Mouse (Mus musculus) lung, embryonic 15.5 days (tissue): ENCODE measurements at regions not wholly inside any gene's neighbourhood (a gene's known extent, or its start where the extent isn't known, plus 50 kb on each side); places are given as distances from the start of the nearest gene placed in this dataset.

Experiments
- ATAC-seq: fragments of 200-750 bp; cut with Nextera tagmentation; 2 replicates; pipeline ENCODE4 v1.8.0; 2017; ENCODE audit warnings: moderate number of reproducible peaks, borderline replicate concordance; ENCODE audit not compliant: low FRiP score, low TSS enrichment; ENCODE audit errors: extremely low read depth
- H3K27ac ChIP-seq: fragments of 300-500 bp; sonication (generic); 2 replicates; pipeline ENCODE4 v1.5.1; 2015; ENCODE audit warnings: moderate library complexity, mild to moderate bottlenecking, inconsistent platforms
- H3K27me3 ChIP-seq: fragments of 300-500 bp; sonication (generic); 2 replicates; pipeline ENCODE4 v1.6.1; 2015; ENCODE audit warnings: inconsistent platforms
- H3K36me3 ChIP-seq: fragments of 300-500 bp; sonication (generic); 2 replicates; pipeline ENCODE4 v1.6.1; 2015; ENCODE audit warnings: inconsistent platforms
- H3K4me1 ChIP-seq: fragments of 300-500 bp; sonication (generic); 2 replicates; pipeline ENCODE4 v1.6.1; 2015; ENCODE audit warnings: inconsistent platforms
- H3K4me2 ChIP-seq: fragments of 300-500 bp; sonication (generic); 2 replicates; pipeline ENCODE4 v1.6.1; 2015; ENCODE audit warnings: inconsistent platforms, mild to moderate bottlenecking, moderate library complexity
- H3K4me3 ChIP-seq: fragments of 300-500 bp; sonication (generic); 2 replicates; pipeline ENCODE4 v1.5.1; 2015; ENCODE audit warnings: mild to moderate bottlenecking, inconsistent platforms
- H3K9ac ChIP-seq: fragments of 300-500 bp; sonication (generic); 2 replicates; pipeline ENCODE4 v1.6.1; 2015; ENCODE audit warnings: inconsistent platforms
- H3K9me3 ChIP-seq: fragments of 300-500 bp; sonication (generic); 2 replicates; pipeline ENCODE4 v1.6.1; 2016; ENCODE audit warnings: inconsistent platforms
- WGBS: fragments of 180-500 bp; shearing (Covaris S2); methylation state at CpG from one replicate; pipeline ENCODE4 v1.1.7; 2015; 5-methylcytosine and 5-hydroxymethylcytosine counted together

DNA sequence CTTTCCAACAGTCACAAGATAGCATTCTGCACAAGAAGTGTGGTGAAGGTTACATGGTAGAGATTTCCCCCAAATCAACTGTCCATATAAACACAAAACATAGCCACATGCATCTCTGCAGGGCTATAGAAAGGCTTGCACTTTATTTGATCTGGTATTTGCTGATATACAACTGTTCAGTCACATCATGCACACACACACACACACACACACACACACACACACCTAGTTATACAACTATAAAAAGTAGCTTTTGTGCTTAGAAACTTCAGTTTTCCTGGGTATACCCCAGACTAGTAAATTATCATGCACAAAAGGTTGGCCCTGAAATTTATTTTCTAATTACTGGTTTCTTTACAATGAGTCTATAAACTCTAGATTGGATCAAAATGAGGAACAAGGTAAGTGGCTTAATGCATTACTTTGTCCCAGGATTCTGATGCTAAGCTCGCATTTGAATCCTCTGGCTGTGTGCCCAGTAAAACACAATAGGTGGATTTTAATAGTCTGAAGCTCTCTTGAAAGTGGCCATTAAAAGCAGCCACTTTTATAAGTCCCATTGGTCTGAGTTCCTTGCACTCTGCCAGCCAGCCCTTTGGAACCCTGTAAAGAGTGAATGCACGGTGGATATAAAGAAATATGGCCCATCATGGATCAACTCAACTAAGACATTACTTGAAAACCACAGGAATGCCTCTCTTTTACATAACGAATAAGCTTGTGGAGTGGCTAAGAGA lies 166.2 kb upstream of the Adamts5 start:
- no peak overlapping the region for H3K4me3 ChIP-seq
- no peaks in the 10 kb centered on the region for H3K4me1 ChIP-seq
- WGBS = 58% methylated on average over 3 of the region's 3 CpGs
- no peak for ATAC-seq
- H3K9me3 ChIP-seq = no peaks in the 10 kb centered on the region
- H3K27me3 ChIP-seq = no peaks in the 10 kb centered on the region
- H3K9ac ChIP-seq = no peak overlapping the region
- no peak overlapping the region for H3K27ac ChIP-seq
- H3K36me3 ChIP-seq = no peaks in the 10 kb centered on the region
- no peak overlapping the region for H3K4me2 ChIP-seq

DNA sequence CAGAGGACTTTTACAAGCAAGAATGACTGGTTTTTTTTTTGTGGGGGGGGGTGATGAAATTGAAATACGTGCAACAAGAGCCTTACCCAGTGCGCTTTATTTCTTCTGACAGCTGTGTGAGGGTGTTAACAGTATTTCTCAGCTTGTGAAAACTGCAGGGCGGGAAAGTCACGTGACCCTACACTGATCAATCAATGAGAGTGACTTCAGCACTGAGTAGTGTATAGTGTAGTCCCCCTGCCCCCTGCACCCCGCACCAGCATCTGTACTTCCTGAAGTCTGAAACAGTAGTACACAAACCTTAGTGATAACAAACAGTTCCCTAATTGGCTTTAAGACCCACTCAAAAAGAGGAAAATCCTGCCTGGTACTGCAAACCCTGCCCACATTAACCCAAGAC lies 158.5 kb upstream of the Adamts5 start:
- 39% methylated on average over 5 of the region's 5 CpGs for WGBS
- no peaks in the 10 kb centered on the region for H3K27me3 ChIP-seq
- no peak overlapping the region for H3K4me2 ChIP-seq
- H3K36me3 ChIP-seq = no peaks in the 10 kb centered on the region
- H3K4me1 ChIP-seq = no peaks in the 10 kb centered on the region
- ATAC-seq = no peak
- H3K9me3 ChIP-seq = no peaks in the 10 kb centered on the region
- H3K4me3 ChIP-seq = no peak overlapping the region
- no peak overlapping the region for H3K9ac ChIP-seq
- H3K27ac ChIP-seq = no peak overlapping the region

DNA sequence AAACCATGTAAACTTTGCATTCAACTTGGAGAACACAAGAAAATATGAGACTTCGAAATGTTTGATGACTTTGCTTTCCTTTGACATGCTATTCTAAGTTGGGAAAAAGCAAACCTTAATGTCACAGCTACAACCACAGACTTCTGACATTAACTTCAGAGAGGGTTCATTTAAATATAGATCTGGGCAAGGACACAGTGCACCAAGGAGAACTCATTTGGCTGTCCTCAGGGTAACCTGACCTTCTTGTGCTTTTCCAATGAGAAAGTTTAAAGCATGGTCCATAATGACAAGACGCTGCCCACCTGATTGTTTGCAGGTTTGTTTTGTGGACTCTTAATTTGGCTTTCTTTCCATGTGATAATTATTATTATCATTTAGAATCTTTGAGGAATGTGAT lies 143.1 kb upstream of the Adamts5 start:
- WGBS = 90% methylated on average over 2 of the region's 2 CpGs
- Histone ChIP-seq H3K4me3 (no peak overlapping the region), H3K27ac (no peak overlapping the region), H3K9ac (no peak overlapping the region), H3K4me2 (no peak overlapping the region), H3K9me3 (no peaks in the 10 kb centered on the region), H3K27me3 (no peaks in the 10 kb centered on the region), H3K4me1 (no peaks in the 10 kb centered on the region), H3K36me3 (no peaks in the 10 kb centered on the region)
- ATAC-seq = no peak

DNA sequence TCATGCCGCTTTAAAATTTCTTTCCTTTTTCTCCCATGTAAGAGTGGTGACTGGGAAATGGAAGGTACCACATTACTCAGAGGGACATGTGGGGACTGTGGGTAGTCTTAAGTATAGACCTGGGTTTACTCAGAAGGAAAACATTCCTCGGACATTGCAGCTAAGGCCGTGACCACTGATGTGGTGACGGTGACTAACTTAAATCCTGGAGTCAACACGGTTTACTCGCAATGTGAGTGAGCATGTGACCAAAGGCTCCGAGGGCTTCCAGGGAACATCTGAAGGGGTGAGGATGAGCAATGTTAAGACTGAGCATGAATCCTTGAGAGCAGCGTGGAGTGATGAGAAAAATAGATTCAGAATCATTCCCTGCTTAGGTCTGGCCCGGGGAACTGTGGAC lies 133.1 kb upstream of the Adamts5 start:
- H3K4me3 ChIP-seq = no peak overlapping the region
- no peaks in the 10 kb centered on the region for H3K36me3 ChIP-seq
- no peak overlapping the region for H3K9ac ChIP-seq
- no peak overlapping the region for H3K4me2 ChIP-seq
- WGBS = 75% methylated on average over 9 of the region's 9 CpGs
- H3K4me1 ChIP-seq = no peaks in the 10 kb centered on the region
- H3K27me3 ChIP-seq = no peaks in the 10 kb centered on the region
- no peak overlapping the region for H3K27ac ChIP-seq
- ATAC-seq = no peak
- no peaks in the 10 kb centered on the region for H3K9me3 ChIP-seq

DNA sequence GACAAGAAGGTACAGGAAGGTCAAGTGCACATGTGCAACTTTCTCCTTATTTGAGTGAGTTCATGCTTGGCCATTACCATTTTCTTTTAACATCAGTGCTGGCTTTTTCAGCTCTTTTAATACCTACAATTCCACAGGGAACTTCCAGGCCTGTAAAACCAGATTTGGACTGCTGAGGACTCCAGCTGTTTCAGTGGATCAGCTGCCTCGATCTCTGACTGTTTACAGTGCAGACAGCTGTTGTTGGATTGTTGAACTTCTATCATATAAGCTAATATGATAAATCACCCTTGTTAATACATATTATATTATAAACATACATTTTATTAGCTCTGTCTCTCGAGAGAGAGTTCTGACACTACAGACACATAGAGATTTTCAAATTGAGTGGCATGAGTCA lies 126.1 kb upstream of the Adamts5 start:
- no peak for ATAC-seq

DNA sequence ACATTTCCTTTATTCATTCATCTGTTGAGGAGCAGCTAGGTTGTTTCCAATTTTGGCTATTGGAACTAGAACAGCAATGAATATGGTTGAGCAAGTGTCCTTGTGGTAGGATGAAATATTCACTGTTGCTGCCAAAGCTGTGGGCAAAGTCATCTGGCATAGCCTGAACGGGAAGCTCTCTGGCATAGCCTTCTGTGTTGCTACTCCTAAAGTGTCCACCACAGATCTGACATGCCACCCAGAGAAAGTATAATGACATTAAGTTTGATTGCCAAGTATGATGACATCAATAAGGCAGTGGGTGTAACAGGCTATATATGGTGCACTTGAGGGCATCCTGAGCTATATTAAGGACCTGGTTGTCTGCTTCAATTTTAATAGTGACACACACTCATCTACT lies 113.7 kb upstream of the Adamts5 start:
- no peak overlapping the region for H3K27ac ChIP-seq
- H3K4me3 ChIP-seq = no peak overlapping the region
- no peaks in the 10 kb centered on the region for H3K27me3 ChIP-seq
- H3K9me3 ChIP-seq = no peaks in the 10 kb centered on the region
- H3K4me1 ChIP-seq = no peaks in the 10 kb centered on the region
- no peak overlapping the region for H3K9ac ChIP-seq
- no peak overlapping the region for H3K4me2 ChIP-seq
- WGBS = 82% methylated on average over 1 of the region's 1 CpGs
- ATAC-seq = no peak
- no peaks in the 10 kb centered on the region for H3K36me3 ChIP-seq

More for the DNA sequence above, 126.1 kb upstream of the Adamts5 start:
- Histone ChIP-seq H3K4me1 (no peaks in the 10 kb centered on the region), H3K9ac (no peak overlapping the region), H3K4me3 (no peak overlapping the region), H3K27ac (no peak overlapping the region), H3K4me2 (no peak overlapping the region), H3K36me3 (no peaks in the 10 kb centered on the region), H3K9me3 (no peaks in the 10 kb centered on the region), H3K27me3 (no peaks in the 10 kb centered on the region)
- 22% methylated on average over 2 of the region's 2 CpGs for WGBS

DNA sequence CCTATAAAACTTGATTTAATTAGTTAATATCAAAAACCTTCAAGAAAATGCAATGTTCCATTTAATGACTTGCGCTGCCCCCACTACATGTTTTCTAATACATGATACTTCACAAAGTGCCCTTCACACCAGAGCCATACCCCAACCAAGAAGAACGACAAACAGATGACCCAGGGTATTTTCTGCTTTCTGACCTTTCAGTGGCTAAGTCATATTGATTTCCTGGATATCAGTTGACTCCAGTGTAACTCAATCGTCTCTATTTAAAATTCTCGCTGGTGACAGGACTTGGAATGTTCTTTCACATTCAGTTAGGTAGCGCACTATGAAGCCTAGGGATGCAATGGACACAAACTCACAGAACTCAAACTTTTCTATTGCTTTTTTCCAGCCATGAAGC lies 109.4 kb upstream of the Adamts5 start:
- no peaks in the 10 kb centered on the region for H3K36me3 ChIP-seq
- no peak overlapping the region for H3K4me3 ChIP-seq
- no peaks in the 10 kb centered on the region for H3K9me3 ChIP-seq
- no peaks in the 10 kb centered on the region for H3K27me3 ChIP-seq
- H3K9ac ChIP-seq = no peak overlapping the region
- H3K27ac ChIP-seq = no peak overlapping the region
- no peak overlapping the region for H3K4me2 ChIP-seq
- no peak for ATAC-seq
- no peaks in the 10 kb centered on the region for H3K4me1 ChIP-seq
- 86% methylated on average over 5 of the region's 5 CpGs for WGBS

DNA sequence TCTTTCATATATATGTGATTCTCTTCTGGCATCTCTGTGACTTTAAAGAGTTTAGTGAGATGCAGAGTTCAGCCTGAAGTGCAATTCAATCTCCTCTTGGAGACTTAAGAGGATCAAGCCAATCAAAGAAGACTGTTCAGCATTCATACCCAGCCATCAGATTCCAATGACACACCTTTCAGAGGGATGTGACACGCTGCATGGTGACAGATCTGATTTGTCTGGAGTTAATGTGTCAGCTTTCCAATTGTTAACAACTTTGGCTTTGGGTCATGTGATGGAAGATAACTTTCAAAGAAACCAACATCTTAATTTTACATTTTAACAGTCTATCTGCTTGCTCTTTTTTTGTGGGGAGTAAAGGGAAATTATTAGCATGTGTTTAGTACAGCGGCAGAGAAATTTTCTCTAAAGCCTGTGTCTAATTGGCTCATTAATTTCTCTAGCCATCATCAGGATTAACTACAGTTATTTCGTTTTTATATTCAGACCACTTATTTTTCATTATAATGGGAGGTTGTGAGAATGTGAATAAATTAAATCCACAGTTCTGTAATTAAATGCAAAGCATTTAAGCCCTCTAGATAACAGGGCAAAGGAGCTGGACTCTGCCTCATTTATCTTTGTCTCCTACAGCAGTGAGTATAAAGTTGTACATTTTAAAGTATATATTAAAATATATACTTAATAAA lies 108.2 kb upstream of the Adamts5 start:
- no peak overlapping the region for H3K9ac ChIP-seq
- 69% methylated on average over 3 of the region's 3 CpGs for WGBS
- no peaks in the 10 kb centered on the region for H3K9me3 ChIP-seq
- no peaks in the 10 kb centered on the region for H3K27me3 ChIP-seq
- H3K4me2 ChIP-seq = no peak overlapping the region
- ATAC-seq = no peak
- no peaks in the 10 kb centered on the region for H3K4me1 ChIP-seq
- H3K4me3 ChIP-seq = no peak overlapping the region
- no peaks in the 10 kb centered on the region for H3K36me3 ChIP-seq
- no peak overlapping the region for H3K27ac ChIP-seq

DNA sequence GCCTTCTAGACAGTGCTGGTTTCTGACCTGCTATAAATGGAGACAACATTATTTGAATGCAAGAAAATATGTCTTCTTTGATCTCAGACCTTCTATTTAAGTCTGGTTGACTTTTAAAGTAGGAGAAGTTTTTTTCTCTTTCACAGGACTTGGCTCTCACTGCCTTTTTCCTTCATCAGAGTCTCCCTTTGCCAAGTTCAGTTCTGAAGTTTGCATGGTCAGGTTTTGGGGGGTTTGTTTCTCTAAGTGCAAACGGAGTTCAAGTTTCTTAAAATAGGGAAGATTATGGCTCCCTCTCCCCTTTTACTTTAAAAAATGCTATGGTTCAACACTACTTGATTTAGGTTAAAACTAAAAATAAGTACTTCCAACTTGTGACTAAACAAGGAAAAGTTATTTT lies 106.2 kb upstream of the Adamts5 start:
- Histone ChIP-seq H3K4me3 (no peak overlapping the region), H3K4me1 (no peaks in the 10 kb centered on the region), H3K27ac (no peak overlapping the region), H3K27me3 (no peaks in the 10 kb centered on the region), H3K36me3 (no peaks in the 10 kb centered on the region), H3K9ac (no peak overlapping the region), H3K4me2 (no peak overlapping the region), H3K9me3 (no peaks in the 10 kb centered on the region)
- WGBS = 57% methylated on average over 1 of the region's 1 CpGs
- ATAC-seq = no peak

DNA sequence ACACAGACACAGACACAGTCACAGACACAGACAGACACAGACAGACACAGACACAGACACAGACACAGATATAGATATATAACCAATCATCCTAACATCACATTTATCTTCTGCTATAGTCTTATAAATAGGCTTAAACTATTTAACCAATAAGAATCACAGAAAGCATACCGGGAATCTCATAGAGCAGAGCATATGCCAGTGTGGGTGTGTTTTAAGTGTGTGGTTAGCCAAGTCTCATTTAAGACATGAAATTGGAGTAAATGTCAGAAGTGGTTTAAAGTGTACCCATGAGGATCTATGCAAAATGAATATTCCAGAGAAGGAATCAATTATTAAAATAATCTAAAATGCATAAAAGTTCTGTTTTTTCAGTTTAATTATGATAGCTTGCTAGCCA lies 99.2 kb upstream of the Adamts5 start:
- Histone ChIP-seq H3K4me1 (no peaks in the 10 kb centered on the region), H3K9ac (no peak overlapping the region), H3K4me3 (no peak overlapping the region), H3K4me2 (no peak overlapping the region), H3K27me3 (no peaks in the 10 kb centered on the region), H3K27ac (no peak overlapping the region), H3K36me3 (no peaks in the 10 kb centered on the region), H3K9me3 (no peaks in the 10 kb centered on the region)
- ATAC-seq = no peak
- 80% methylated on average over 1 of the region's 1 CpGs for WGBS

DNA sequence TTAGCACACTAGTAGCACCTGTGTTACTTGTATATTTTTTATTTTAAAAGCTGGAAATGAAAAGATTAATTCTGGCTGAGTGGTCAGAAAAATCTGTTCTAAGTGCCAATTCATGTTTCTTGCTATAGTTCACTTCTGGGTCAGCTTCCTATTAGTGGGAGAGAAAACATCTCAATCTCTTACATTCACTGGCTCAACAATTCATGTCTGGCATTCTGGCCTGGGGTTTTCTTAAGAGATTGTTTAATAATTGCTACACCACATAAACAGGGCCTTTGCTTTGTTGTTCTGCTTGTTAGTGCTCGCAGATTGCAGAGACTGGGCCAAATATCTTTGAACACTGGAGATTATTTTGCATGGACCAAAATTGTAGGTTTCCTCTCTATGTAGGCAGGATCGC lies 84.2 kb upstream of the Adamts5 start:
- no peak overlapping the region for H3K9ac ChIP-seq
- no peaks in the 10 kb centered on the region for H3K9me3 ChIP-seq
- H3K27ac ChIP-seq = no peak overlapping the region
- WGBS = 69% methylated on average over 2 of the region's 2 CpGs
- H3K4me2 ChIP-seq = no peak overlapping the region
- no peaks in the 10 kb centered on the region for H3K27me3 ChIP-seq
- no peak for ATAC-seq
- peaks cover 5% of the 10 kb centered on the region; the same call in 1 of the 2 replicates for H3K4me1 ChIP-seq
- H3K36me3 ChIP-seq = no peaks in the 10 kb centered on the region
- H3K4me3 ChIP-seq = no peak overlapping the region

DNA sequence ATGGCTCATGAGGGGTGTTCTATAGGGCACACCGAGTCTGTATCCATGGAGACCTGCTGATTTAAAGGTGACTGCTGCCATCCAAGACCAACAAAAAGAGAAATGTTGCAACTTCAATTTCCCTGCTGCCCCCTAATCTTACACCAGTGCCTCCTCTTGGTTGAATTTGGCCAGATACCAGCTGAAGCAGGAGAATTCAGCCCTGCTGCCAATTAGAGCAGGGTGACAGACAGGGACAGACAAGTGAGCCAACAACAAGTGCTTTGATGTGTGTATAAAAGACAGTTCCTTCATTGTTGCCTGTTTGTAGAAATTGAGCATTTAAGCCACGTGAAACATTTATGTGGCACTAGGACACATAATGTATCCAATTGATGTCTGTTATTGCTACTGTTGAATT lies 75.5 kb upstream of the Adamts5 start:
- Histone ChIP-seq H3K27me3 (no peaks in the 10 kb centered on the region), H3K36me3 (no peaks in the 10 kb centered on the region), H3K9ac (no peak overlapping the region), H3K4me3 (no peak overlapping the region), H3K4me1 (no peaks in the 10 kb centered on the region), H3K27ac (no peak overlapping the region), H3K4me2 (no peak overlapping the region), H3K9me3 (no peaks in the 10 kb centered on the region)
- no peak; the same call in 1 of the 2 replicates for ATAC-seq
- 58% methylated on average over 2 of the region's 2 CpGs for WGBS
